Mouse (Mus musculus) brain, embryonic 14.5 days (tissue): Measurements from ENCODE around the gene Cdkn1c. TPM values are rescaled to one million over a fixed set of nuclear protein-coding genes. Genes with fewer than 3 reads are reported as not detected.

Experiments used
- DNase-seq: peaks from one replicate; pipeline ENCODE4 v3.0.0-alpha.2; 2011; ENCODE audit warnings: low read depth
- CTCF ChIP-seq: fragments of 200-500 bp; IDR thresholded peaks from 2 replicates; pipeline ENCODE4 v1.5.1; 2012; ENCODE audit warnings: inconsistent platforms, mild to moderate bottlenecking, moderate library complexity, borderline replicate concordance; ENCODE audit not compliant: insufficient read depth, insufficient read length; ENCODE audit errors: extremely low read depth
- POLR2A ChIP-seq: fragments of 200-500 bp; IDR thresholded peaks from 2 replicates; pipeline ENCODE4 v1.6.1; 2012; ENCODE audit warnings: mild to moderate bottlenecking, inconsistent platforms, borderline replicate concordance; ENCODE audit not compliant: poor library complexity, insufficient read depth, insufficient read length, severe bottlenecking; ENCODE audit errors: extremely low read depth
- polyA plus RNA-seq: library from polyadenylated mRNA; depleted of rRNA; stranded (reverse); fragments of >200 nt; gene quantifications from 2 replicates; pipeline ENCODE4 v1.2.3, GENCODE M21; 2012

Gene Cdkn1c
- polyA plus RNA-seq, 1 experiment: 264 TPM

DNA sequence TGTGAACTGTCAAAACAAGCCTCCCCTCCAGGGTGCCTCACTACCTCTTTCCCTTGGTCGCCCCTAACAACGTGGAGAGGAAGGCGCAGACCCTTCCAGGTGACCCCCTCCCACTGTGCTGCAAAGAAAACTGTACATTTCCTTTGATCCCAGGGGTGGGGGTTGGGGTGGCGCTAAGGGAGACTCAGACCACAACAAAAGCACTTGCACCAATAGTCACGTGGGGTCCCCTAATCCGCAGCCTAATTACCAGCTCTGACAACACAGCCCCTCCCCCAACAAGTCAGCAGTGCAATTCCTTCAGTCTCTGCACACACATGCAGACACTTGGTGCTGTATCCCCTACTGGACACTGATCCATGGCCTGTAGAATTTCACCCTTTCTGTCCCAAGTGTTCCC lies 6.9 kb upstream of the Cdkn1c start:
- peak; percentile 82 for DNase-seq
- TF ChIP-seq POLR2A (no peak), CTCF (no peak)

DNA sequence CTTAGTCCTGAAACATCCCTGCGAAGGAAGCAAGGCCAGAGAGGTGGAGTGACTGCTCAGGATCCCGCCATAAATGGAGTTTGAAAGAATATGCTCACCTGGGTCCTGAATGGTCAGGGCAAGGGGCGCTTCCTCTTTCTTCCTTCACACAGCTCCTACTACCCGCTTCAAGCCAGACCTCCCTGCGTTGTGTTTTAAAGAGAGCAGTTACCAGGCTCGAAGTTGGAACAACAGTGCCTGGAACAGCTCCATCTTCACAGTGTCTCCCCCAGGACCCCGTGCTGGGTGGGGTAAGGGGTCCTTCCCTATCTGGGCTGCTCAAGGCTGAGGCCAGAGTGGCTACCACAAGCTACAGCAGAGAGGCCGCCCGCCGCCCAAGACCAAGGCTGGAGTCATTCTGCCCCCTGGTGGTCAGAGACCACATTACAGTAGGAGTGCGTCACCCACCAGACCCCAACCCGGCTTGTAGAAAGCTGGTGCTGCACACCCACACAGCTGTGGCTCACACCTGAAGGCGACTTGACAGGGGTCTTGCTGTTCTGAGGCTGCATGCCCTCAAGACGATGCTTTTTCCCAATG lies 5.3 kb upstream of the Cdkn1c start:
- TF ChIP-seq CTCF (peak; percentile 89), POLR2A (no peak)
- peak; percentile 79 for DNase-seq

DNA sequence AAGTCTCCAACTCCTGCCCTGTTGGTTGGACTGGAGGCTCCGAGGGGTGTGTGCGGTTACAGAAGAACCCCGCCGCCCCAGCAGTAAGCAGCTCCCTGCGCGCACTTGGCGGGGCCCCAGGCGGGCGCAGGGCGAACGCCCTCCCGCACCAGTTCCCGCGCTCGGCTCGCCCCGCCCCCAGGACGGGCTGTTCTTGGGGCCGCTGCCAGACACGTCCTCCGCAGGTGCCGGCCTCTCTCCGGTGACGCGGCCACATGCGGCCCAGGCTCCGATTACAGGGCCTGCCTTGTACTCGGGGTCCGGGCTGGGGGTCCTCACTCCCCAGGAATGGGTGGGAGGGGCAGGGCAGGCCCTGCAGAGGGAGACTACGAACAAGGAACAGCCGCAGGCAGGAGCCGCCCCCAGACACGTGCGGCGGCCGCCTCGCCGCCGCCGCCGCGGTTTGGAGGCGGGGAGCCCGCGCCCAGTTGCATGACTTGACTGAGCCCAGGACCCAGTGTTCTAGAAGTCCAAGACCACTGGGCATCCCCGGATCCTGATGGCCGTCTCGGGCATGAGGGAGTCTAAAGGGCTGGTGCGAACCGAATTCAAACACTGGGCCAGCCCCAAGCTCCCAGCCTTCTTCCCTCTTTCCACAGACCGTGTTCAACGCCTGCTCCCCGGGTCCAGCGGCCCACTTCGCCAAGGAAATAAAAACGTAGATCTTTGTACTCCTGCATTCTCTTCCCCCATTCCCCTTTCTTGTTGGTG lies 4.1 kb upstream of the Cdkn1c start:
- TF ChIP-seq CTCF (no peak), POLR2A (no peak)

GRCm38 (mm10) chr7:143463865-143464415 lies 3.1 kb upstream of the Cdkn1c start:
- DNase-seq: peak; percentile 84
- no peak for TF ChIP-seq POLR2A
- peak; percentile 90 for TF ChIP-seq CTCF

More for the DNA sequence above, 4.1 kb upstream of the Cdkn1c start:
- DNase-seq: peak; percentile 72

DNA sequence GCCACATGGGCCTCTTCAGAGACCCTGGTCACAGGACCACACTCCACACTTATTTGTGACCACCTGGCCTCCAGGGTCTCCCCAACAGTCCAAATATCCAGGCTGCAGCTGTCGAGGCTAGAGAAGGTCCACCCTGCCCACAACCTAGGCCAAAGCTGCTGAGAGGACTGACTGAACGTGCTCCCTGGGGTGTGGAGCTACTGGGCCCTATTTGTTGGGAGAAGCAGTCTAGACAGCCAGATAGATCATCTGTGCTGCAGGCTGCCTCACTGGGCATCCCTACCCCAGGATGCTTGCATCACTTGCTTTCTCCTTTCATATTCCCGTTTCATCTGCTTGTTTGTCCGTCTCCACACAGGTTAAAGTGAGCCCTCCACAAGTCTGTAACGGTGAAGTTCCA lies 1.7 kb upstream of the Cdkn1c start:
- no peak for DNase-seq
- TF ChIP-seq CTCF (no peak), POLR2A (no peak)

GRCm38 (mm10) chr7:143461920-143462319 lies 1.1 kb upstream of the Cdkn1c start:
- TF ChIP-seq CTCF (no peak), POLR2A (no peak)
- DNase-seq: no peak

GRCm38 (mm10) chr7:143461294-143461870 lies 532 bp upstream of the Cdkn1c start:
- TF ChIP-seq POLR2A (0 out of 2 replicates have a peak, but pooled peaks have one; percentile 8), CTCF (no peak)
- no peak for DNase-seq

- DNase-seq: no peak
- TF ChIP-seq POLR2A: no peak
Measured at GRCm38 (mm10) chr7:143460217-143460834, 524 bp downstream of the Cdkn1c start.

DNA sequence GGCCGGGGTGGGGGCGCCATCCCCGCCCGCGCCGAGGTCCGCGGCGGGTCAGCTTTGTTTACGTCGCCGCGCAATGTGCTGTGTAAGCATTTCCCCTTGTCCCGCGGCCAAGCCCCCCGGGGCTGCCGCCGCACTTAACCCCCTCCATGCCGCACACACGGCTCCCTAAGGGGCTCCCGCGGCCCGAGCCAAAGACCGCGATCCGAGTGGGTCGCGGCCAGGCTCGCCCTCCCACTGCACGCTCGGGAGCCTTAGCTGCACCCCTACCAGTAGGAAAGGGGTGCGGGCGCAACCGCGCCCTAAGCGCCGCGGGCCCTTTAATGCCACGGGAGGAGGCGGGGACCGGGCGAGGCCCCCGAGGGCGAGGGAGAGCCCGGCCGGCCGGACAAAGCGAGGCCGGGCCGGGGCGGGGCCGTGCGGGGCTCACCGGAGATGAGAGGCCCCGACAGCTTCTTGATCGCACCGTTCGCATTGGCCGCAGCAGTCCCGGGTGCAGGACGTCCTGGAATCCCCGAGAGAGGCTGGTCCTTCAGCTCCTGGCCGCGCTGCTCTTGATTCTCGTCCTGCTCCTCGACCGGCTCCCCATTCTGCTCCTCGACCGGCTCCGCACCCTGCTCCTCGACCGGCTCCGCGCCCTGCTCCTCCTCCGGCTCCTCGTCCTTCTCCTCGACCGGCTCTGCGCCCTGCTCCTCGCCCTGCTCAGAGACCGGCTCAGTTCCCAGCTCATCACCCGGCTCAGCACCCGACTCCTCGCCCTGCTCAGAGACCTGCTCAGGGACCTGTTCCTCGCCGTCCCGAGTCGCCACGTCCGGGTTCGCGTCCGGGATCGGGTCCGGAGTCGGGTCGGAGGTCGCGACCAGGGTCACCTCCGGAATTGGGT lies 1.3 kb downstream of the Cdkn1c start:
- peak; percentile 26 for DNase-seq
- no peak for TF ChIP-seq CTCF
- TF ChIP-seq POLR2A: no peak

DNA sequence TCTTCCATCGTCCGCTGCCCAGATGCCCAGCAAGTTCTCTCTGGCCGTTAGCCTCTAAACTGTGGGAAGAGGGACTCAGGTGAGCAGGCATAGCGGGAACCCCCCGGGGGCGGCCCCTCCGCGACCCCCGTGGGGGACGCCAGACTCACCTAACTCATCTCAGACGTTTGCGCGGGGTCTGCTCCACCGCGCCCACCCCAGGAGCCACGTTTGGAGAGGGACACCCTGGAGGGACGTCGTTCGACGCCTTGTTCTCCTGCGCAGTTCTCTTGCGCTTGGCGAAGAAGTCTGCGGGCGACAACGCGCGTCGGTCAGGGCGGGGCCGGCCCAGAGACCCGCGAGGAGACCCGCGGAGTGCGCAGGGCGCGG lies 1.9 kb downstream of the Cdkn1c start:
- TF ChIP-seq CTCF: no peak
- TF ChIP-seq POLR2A: no peak
- DNase-seq: peak; percentile 15
